Comparison of ENCODE assay signal across 30 mouse cellular contexts in the genomic region with DNA sequence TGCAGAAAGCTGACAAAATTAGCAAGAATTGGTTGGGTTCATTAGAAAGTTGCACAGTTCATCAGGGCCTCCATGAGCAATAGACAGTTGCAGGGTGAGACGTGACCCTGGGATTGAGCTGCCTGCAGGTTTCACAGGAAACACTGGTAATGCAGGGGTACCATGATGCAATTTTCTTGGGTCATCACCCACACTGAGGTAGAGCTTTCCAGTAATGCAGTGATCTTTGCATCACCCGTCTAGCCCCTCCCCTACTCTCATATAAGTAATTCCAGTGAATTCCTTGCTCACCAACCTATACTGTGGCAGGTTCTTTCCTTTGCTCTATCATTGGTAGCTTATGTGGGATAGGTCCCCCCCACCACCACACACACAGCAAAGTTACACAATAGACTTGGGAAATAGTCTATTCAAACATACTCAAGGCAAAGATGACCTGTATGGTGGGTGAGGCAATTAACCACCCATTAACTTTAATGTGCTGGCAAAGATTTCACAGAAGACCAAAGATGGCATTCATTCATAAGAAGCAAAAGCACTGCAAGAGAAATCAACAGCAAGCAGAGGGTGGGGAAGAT. TPM values are rescaled to one million over a fixed set of nuclear protein-coding genes. Genes with fewer than 3 reads are reported as not detected.
"Had no signal": no experiment of that assay in that cellular context is flagged by ENCODE, and none has a peak within 500 bp of the region (broad histone marks: within the 10 kb centered on the region; RNA-seq: fewer than 3 reads in every experiment).

No protein-coding gene starts in this region.

- H3K36me3 ChIP-seq: kidney, embryonic 15.5 days; limb, embryonic 12.5 days; limb, embryonic 15.5 days; liver, embryonic 12.5 days; liver, embryonic 15.5 days; midbrain, embryonic 10.5 days; midbrain, embryonic 13.5 days; neural tube, embryonic 13.5 days had no signal

- H3K9ac ChIP-seq: kidney, embryonic 15.5 days; limb, embryonic 12.5 days; limb, embryonic 15.5 days; liver, embryonic 12.5 days; liver, embryonic 15.5 days; lung, embryonic 14.5 days; midbrain, embryonic 13.5 days; neural tube, embryonic 13.5 days had no signal

- H3K27ac ChIP-seq: kidney, embryonic 15.5 days; left cerebral cortex, adult 2 months; limb, embryonic 12.5 days; limb, embryonic 15.5 days; liver, embryonic 12.5 days; liver, embryonic 15.5 days; midbrain, embryonic 10.5 days; midbrain, embryonic 13.5 days; neural tube, embryonic 13.5 days had no signal

- H3K27me3 ChIP-seq: kidney, embryonic 15.5 days; limb, embryonic 12.5 days; limb, embryonic 15.5 days; liver, embryonic 12.5 days; liver, embryonic 15.5 days; megakaryocyte, embryonic 14.5 days; midbrain, embryonic 13.5 days; neural tube, embryonic 13.5 days had no signal

- H3K4me1 ChIP-seq: kidney, embryonic 15.5 days; limb, embryonic 12.5 days; limb, embryonic 15.5 days; liver, embryonic 15.5 days; midbrain, embryonic 10.5 days; midbrain, embryonic 13.5 days; neural tube, embryonic 13.5 days had no signal

- H3K4me3 ChIP-seq: kidney, embryonic 15.5 days; left cerebral cortex, adult 2 months; limb, embryonic 12.5 days; limb, embryonic 15.5 days; liver, embryonic 12.5 days; liver, embryonic 15.5 days; megakaryocyte, embryonic 14.5 days; midbrain, embryonic 10.5 days; midbrain, embryonic 13.5 days; myocyte; neural tube, embryonic 13.5 days had no signal

- H3K4me2 ChIP-seq: kidney, embryonic 15.5 days; limb, embryonic 12.5 days; limb, embryonic 15.5 days; liver, embryonic 12.5 days; liver, embryonic 15.5 days; lung, embryonic 14.5 days; midbrain, embryonic 13.5 days; neural tube, embryonic 13.5 days had no signal

- DNase-seq: kidney, adult 11 months; kidney, adult 8-10 months; kidney, postnatal 10 days; kidney, postnatal 36 days; layer of hippocampus, postnatal 36 days; left cerebral cortex, postnatal 4 days; lung, embryonic 14.5 days; lung, postnatal 4 days; retina, postnatal 1 day; thymus, adult 18-20 months; thymus, postnatal 36 days had no signal

- ATAC-seq: inflammation-experienced regulatory T-cells, adult 6 months; liver, embryonic 12.5 days; midbrain, embryonic 13.5 days; midbrain, embryonic 16.5 days had no signal

- H3K9me3 ChIP-seq: kidney, embryonic 15.5 days; limb, embryonic 12.5 days; limb, embryonic 15.5 days; liver, embryonic 12.5 days; liver, embryonic 15.5 days; megakaryocyte, embryonic 14.5 days; midbrain, embryonic 10.5 days; midbrain, embryonic 13.5 days; neural tube, embryonic 13.5 days had no signal

RNA-seq across cellular contexts. Expression of a gene that starts 5.7 kb away (rescaled TPM):
- total RNA-seq: layer of hippocampus, adult 8-10 months; layer of hippocampus, postnatal 36 days; left cerebral cortex, adult 2 months; left cerebral cortex, postnatal 14 days; left cerebral cortex, postnatal 4 days; monocyte, adult 5-6 weeks; neutrophil, adult 5-6 weeks had no signal
- polyA plus RNA-seq: inflammation-experienced regulatory T-cells, adult 6 months; limb, embryonic 12.5 days; midbrain, embryonic 13.5 days; midbrain, embryonic 16.5 days; spleen, adult 2 months; testis, adult 2 months had no signal

RNA-seq across cellular contexts. Expression of a gene that starts 57.5 kb away (rescaled TPM):
- total RNA-seq: monocyte, adult 5-6 weeks; neutrophil, adult 5-6 weeks had no signal
- polyA plus RNA-seq: inflammation-experienced regulatory T-cells, adult 6 months had no signal
